Mouse (Mus musculus) forebrain, embryonic 15.5 days (tissue): Measurements from ENCODE around the gene Dock1. TPM values are rescaled to one million over a fixed set of nuclear protein-coding genes. Genes with fewer than 3 reads are reported as not detected.

Source experiments
- ATAC-seq: fragments of 200-750 bp; cut with Nextera tagmentation; replicated peaks from 2 replicates; pipeline ENCODE4 v1.8.0; 2017; ENCODE audit warnings: mild to moderate bottlenecking, moderate TSS enrichment, moderate library complexity
- H3K27ac ChIP-seq: fragments of 300-500 bp; sonication (generic); replicated peaks from 2 replicates; pipeline ENCODE4 v1.5.1; 2015; ENCODE audit warnings: mild to moderate bottlenecking, inconsistent platforms
- H3K27me3 ChIP-seq: fragments of 300-500 bp; sonication (generic); 2 replicates; pipeline ENCODE4 v1.6.1; 2015; ENCODE audit warnings: inconsistent platforms
- H3K36me3 ChIP-seq: fragments of 300-500 bp; sonication (generic); 2 replicates; pipeline ENCODE4 v1.6.1; 2015; ENCODE audit warnings: mild to moderate bottlenecking, inconsistent platforms
- H3K4me1 ChIP-seq: fragments of 300-500 bp; sonication (generic); 2 replicates; pipeline ENCODE4 v1.6.1; 2015; ENCODE audit warnings: inconsistent platforms
- H3K4me2 ChIP-seq: fragments of 300-500 bp; sonication (generic); replicated peaks from 2 replicates; pipeline ENCODE4 v1.6.1; 2015; ENCODE audit warnings: mild to moderate bottlenecking, inconsistent platforms
- H3K4me3 ChIP-seq: fragments of 300-500 bp; sonication (generic); 2 replicates; pipeline ENCODE4 v1.5.1; 2015; ENCODE audit warnings: mild to moderate bottlenecking, inconsistent platforms
- H3K9ac ChIP-seq: fragments of 300-500 bp; sonication (generic); replicated peaks from 2 replicates; pipeline ENCODE4 v1.6.1; 2015; ENCODE audit warnings: mild to moderate bottlenecking, inconsistent platforms
- H3K9me3 ChIP-seq: fragments of 300-500 bp; sonication (generic); 2 replicates; pipeline ENCODE4 v1.6.1; 2016; ENCODE audit warnings: inconsistent platforms
- WGBS: fragments of 180-500 bp; shearing (Covaris S2); methylation state at CpG from one replicate; pipeline ENCODE4 v1.1.7; 2015; ENCODE audit warnings: mixed read lengths; 5-methylcytosine and 5-hydroxymethylcytosine counted together
- polyA plus RNA-seq: library from polyadenylated mRNA; unstranded; fragments of >200 nt; fragmentation: Nextera tagmentation; extraction: Ambion mirVana; gene quantifications from 2 replicates; pipeline ENCODE4 v1.2.1, GENCODE M21; 2015

Dock1 gene
- polyA plus RNA-seq, 1 experiment from 2014 or later = 7.7 TPM

- Histone ChIP-seq H3K9me3 (no peaks in the 10 kb centered on the region; the same call in 1 of the 2 replicates), H3K4me1 (no peaks in the 10 kb centered on the region), H3K36me3 (no peaks in the 10 kb centered on the region), H3K27ac (no peak overlapping the region), H3K4me3 (no peak overlapping the region), H3K27me3 (no peaks in the 10 kb centered on the region), H3K9ac (no peak overlapping the region), H3K4me2 (no peak overlapping the region)
- no peak for ATAC-seq
- WGBS = 91% methylated on average over 12 of the region's 12 CpGs
These were observed 373.7 kb downstream of the Dock1 start for GRCm38 (mm10) chr7:135043931-135044765.

GRCm38 (mm10) chr7:135049416-135049815, 379.0 kb downstream of the Dock1 start:
- Histone ChIP-seq H3K4me1 (no peaks in the 10 kb centered on the region), H3K27me3 (no peaks in the 10 kb centered on the region), H3K4me2 (no peak overlapping the region), H3K36me3 (no peaks in the 10 kb centered on the region), H3K9me3 (no peaks in the 10 kb centered on the region; the same call in 1 of the 2 replicates), H3K27ac (no peak overlapping the region), H3K9ac (no peak overlapping the region), H3K4me3 (no peak overlapping the region)
- 92% methylated on average over 2 of the region's 2 CpGs for WGBS
- ATAC-seq = no peak

- ATAC-seq = no peak
- Histone ChIP-seq H3K27ac (no peak overlapping the region), H3K4me3 (no peak overlapping the region), H3K36me3 (no peaks in the 10 kb centered on the region), H3K9ac (no peak overlapping the region), H3K4me1 (no peaks in the 10 kb centered on the region), H3K27me3 (no peaks in the 10 kb centered on the region), H3K9me3 (no peaks in the 10 kb centered on the region), H3K4me2 (no peak overlapping the region)
- WGBS = 92% methylated on average over 8 of the region's 8 CpGs
These were observed 382.8 kb downstream of the Dock1 start for GRCm38 (mm10) chr7:135053186-135053715.

DNA sequence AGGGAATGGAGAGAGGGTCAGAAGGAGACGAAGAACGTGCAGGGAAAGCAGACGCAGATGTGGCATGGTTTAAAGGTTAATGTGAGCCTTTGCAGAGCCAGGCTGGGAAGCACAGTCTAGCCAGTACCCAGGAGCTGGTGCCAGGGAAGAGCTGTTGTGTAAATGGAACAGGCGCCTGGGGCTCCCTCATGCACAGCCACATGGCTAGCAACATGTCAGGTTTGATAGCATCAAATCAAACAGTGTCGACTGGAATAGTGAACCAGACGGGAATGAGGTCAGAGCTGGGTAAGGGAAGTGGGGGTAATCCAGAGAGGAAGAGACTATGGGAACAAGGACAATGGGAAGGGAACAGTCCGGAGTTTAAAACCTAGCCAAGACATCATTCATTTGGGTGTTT, 384.2 kb downstream of the Dock1 start:
- no peaks in the 10 kb centered on the region for H3K36me3 ChIP-seq
- no peak overlapping the region for H3K27ac ChIP-seq
- 87% methylated on average over 7 of the region's 7 CpGs for WGBS
- H3K9me3 ChIP-seq = no peaks in the 10 kb centered on the region
- H3K4me2 ChIP-seq = no peak overlapping the region
- H3K9ac ChIP-seq = no peak overlapping the region
- no peak for ATAC-seq
- H3K27me3 ChIP-seq = no peaks in the 10 kb centered on the region
- no peaks in the 10 kb centered on the region for H3K4me1 ChIP-seq
- H3K4me3 ChIP-seq = no peak overlapping the region

DNA sequence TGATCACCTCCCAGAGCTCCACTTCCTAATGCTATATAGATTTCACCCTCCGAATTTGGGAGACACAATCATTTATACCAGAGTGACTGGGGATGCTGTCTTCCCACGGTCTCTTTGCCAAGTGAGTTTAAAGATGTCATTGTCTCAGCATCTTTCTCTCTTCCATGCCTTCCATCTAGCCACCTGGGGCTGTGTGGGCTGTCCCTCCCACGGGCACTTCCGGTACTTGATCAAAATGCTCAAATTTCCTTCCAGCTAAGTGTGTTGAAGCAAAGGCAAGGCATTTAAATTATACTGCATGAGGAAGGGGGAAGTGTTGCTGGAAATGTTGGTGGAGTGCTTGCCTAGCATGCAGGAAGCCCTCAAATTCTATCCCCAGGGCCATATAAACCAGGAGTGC, 388.6 kb downstream of the Dock1 start:
- 0 out of 2 replicates have a peak, but pooled peaks cover 3% of the 10 kb centered on the region for H3K9me3 ChIP-seq
- no peaks in the 10 kb centered on the region for H3K27me3 ChIP-seq
- H3K4me1 ChIP-seq = no peaks in the 10 kb centered on the region
- H3K36me3 ChIP-seq = no peaks in the 10 kb centered on the region
- H3K4me2 ChIP-seq = no peak overlapping the region
- H3K4me3 ChIP-seq = no peak overlapping the region
- H3K27ac ChIP-seq = no peak overlapping the region
- no peak for ATAC-seq
- H3K9ac ChIP-seq = no peak overlapping the region
- 86% methylated on average over 4 of the region's 4 CpGs for WGBS

DNA sequence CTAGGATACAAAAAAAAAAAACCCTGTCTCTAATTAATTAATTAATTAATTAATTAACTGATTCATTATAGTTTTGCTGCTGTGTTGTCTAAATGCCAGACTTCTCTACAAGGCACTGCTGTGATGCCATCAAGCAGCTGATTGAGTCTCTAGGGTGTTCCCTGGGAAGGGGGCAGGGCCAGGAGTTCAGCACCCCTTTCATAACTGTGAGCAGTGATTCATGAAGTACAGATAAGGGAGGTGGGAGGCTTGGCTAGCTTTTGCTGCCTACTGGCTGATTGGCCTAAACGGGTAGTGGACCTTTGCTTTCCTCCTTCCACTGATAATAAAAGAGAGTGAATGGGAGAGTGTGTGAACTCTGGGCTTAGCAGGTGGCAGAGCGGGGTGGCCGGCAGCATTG, 389.1 kb downstream of the Dock1 start:
- Histone ChIP-seq H3K9ac (no peak overlapping the region), H3K4me1 (no peaks in the 10 kb centered on the region), H3K27ac (no peak overlapping the region), H3K36me3 (no peaks in the 10 kb centered on the region), H3K4me3 (no peak overlapping the region), H3K4me2 (no peak overlapping the region), H3K9me3 (0 out of 2 replicates have a peak, but pooled peaks cover 3% of the 10 kb centered on the region), H3K27me3 (no peaks in the 10 kb centered on the region)
- 72% methylated on average over 3 of the region's 3 CpGs for WGBS
- ATAC-seq = no peak

GRCm38 (mm10) chr7:135063886-135064285, 393.4 kb downstream of the Dock1 start:
- Histone ChIP-seq H3K27ac (no peak overlapping the region), H3K4me3 (no peak overlapping the region), H3K9ac (no peak overlapping the region), H3K36me3 (no peaks in the 10 kb centered on the region), H3K27me3 (no peaks in the 10 kb centered on the region), H3K4me1 (no peaks in the 10 kb centered on the region), H3K4me2 (no peak overlapping the region), H3K9me3 (0 out of 2 replicates have a peak, but pooled peaks cover 3% of the 10 kb centered on the region)
- 82% methylated on average over 5 of the region's 5 CpGs for WGBS
- ATAC-seq = no peak

DNA sequence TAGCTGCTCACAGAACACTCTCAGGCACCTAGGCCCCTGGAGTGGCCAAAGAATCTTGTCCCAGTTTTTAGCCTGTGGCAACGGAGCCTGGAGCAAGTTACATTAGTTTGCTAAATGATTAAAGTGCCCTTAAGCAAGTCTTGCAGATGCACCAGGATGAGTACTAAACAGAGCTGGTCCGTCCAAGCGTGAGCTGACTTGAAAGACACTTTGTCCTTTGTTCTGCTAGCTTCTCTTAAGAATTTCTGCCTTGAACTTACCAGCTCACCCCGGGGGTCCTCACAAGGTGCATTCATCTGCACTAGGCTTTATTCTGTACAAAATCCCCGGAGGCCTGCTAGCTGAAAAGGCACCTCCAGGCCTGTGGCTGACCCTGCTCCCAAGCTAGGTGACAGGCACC, 394.8 kb downstream of the Dock1 start:
- H3K9me3 ChIP-seq = 0 out of 2 replicates have a peak, but pooled peaks cover 1% of the 10 kb centered on the region
- no peak overlapping the region for H3K9ac ChIP-seq
- H3K27me3 ChIP-seq = no peaks in the 10 kb centered on the region
- H3K4me3 ChIP-seq = no peak overlapping the region
- H3K4me2 ChIP-seq = no peak overlapping the region
- H3K36me3 ChIP-seq = no peaks in the 10 kb centered on the region
- H3K4me1 ChIP-seq = no peaks in the 10 kb centered on the region
- ATAC-seq = no peak
- no peak overlapping the region for H3K27ac ChIP-seq
- WGBS = 21% methylated on average over 5 of the region's 5 CpGs

DNA sequence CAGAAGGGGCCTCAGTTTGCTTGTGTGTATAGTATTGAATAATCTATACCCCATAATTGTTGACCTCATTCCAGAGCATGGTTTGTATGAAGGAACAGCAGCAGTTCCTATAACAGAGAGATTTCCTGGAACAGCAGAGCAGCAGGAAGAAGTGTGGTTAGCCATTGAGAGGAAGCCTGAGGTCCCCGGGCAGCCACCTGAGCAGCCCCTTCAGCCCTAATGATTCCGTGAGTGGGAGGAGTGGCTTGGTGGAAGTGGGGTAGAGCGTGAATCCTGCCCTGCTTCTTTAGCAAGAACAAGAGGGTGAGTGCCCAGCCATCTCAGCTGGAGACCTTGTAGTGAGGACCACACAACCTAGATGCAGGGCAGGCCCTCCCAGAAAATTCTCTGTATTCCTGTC, 398.4 kb downstream of the Dock1 start:
- WGBS = 88% methylated on average over 3 of the region's 3 CpGs
- no peaks in the 10 kb centered on the region for H3K36me3 ChIP-seq
- H3K4me3 ChIP-seq = no peak overlapping the region

GRCm38 (mm10) chr7:135076904-135077303, 406.4 kb downstream of the Dock1 start:
- Histone ChIP-seq H3K9me3 (no peaks in the 10 kb centered on the region), H3K27me3 (no peaks in the 10 kb centered on the region), H3K4me1 (peaks cover 19% of the 10 kb centered on the region), H3K36me3 (no peaks in the 10 kb centered on the region), H3K4me2 (no peak overlapping the region; the same call in 1 of the 2 replicates), H3K9ac (no peak overlapping the region), H3K4me3 (no peak overlapping the region), H3K27ac (0 out of 2 replicates have a peak overlapping the region, but pooled peaks have one; percentile 25)
- ATAC-seq = no peak
- whole genome bisulfite sequencing = 36% methylated on average over 6 of the region's 6 CpGs

More for the DNA sequence above, 398.4 kb downstream of the Dock1 start:
- no peak overlapping the region for H3K27ac ChIP-seq
- H3K27me3 ChIP-seq = no peaks in the 10 kb centered on the region
- H3K9ac ChIP-seq = no peak overlapping the region
- H3K4me2 ChIP-seq = no peak overlapping the region
- ATAC-seq = no peak
- no peaks in the 10 kb centered on the region for H3K9me3 ChIP-seq
- no peaks in the 10 kb centered on the region for H3K4me1 ChIP-seq

GRCm38 (mm10) chr7:135077340-135077739, 406.9 kb downstream of the Dock1 start:
- WGBS = 13% methylated on average over 6 of the region's 6 CpGs
- Histone ChIP-seq H3K9ac (no peak overlapping the region), H3K9me3 (no peaks in the 10 kb centered on the region), H3K4me3 (no peak overlapping the region), H3K36me3 (no peaks in the 10 kb centered on the region), H3K27me3 (no peaks in the 10 kb centered on the region), H3K4me1 (peaks cover 19% of the 10 kb centered on the region), H3K27ac (0 out of 2 replicates have a peak overlapping the region, but pooled peaks have one; percentile 25), H3K4me2 (no peak overlapping the region; the same call in 1 of the 2 replicates)
- ATAC-seq = peak; percentile 81

DNA sequence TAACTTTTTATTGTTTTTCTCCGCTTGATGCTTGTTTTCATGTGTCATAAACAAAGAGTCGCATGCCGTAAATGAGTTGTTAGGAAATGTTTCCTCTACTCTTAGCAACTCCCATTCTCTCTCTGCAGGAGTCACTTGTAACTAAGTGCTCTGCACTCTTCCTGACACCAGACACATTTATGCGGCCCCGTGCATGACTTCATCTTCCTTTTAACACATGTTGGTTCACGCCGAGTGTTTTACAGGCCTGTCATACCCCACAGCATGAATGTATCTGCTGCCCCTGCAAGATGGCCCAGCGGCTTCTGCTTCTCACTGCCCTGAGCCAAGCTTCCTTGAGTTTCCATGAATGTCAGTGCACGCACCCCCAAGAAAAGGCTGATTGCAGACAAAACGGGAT, 407.4 kb downstream of the Dock1 start:
- H3K36me3 ChIP-seq = no peaks in the 10 kb centered on the region
- no peak overlapping the region for H3K4me3 ChIP-seq
- H3K9ac ChIP-seq = no peak overlapping the region
- H3K27me3 ChIP-seq = no peaks in the 10 kb centered on the region
- no peak for ATAC-seq
- H3K27ac ChIP-seq = no peak overlapping the region
- H3K4me1 ChIP-seq = peaks cover 19% of the 10 kb centered on the region
- 35% methylated on average over 10 of the region's 10 CpGs for WGBS
- H3K4me2 ChIP-seq = no peak overlapping the region
- H3K9me3 ChIP-seq = no peaks in the 10 kb centered on the region
